Comparison of ENCODE assay signal across 8 mouse cellular contexts in genomic region chr4:95049153-95049552, GRCm38 (mm10). TPM values are rescaled to one million over a fixed set of nuclear protein-coding genes. Genes with fewer than 3 reads are reported as not detected.
DNase-seq lines count a peak whose midpoint lies in the region; ATAC-seq and TF ChIP-seq lines count a peak whose summit lies in the region.

No protein-coding gene starts in this region.

- peak overlapping the region; percentile 94 for H3K4me3 ChIP-seq in lung, postnatal 0 days (ENCODE audit: low read depth, low read length)
- peak overlapping the region; percentile 89 for H3K4me3 ChIP-seq in forebrain, embryonic 11.5 days (ENCODE audit: low read depth, low read length)
- peak overlapping the region; percentile 80 for H3K4me3 ChIP-seq in limb, embryonic 12.5 days (replicated peaks)

- no peaks in the 10 kb centered on the region for H3K9me3 ChIP-seq in lung, postnatal 0 days (ENCODE audit: low read length)
- no peaks in the 10 kb centered on the region for H3K9me3 ChIP-seq in forebrain, embryonic 11.5 days (ENCODE audit: control insufficient read depth, low read length)
- H3K9me3 ChIP-seq in limb, embryonic 12.5 days = no peaks in the 10 kb centered on the region

- 0 out of 2 replicates have a peak, but pooled peaks cover 2% of the 10 kb centered on the region for H3K4me1 ChIP-seq in lung, postnatal 0 days (ENCODE audit: insufficient read depth, low read depth, low read length)
- H3K4me1 ChIP-seq in forebrain, embryonic 11.5 days (replicated peaks; ENCODE audit: control insufficient read depth, insufficient read depth, low read length) = peaks cover 7% of the 10 kb centered on the region
- peaks cover 14% of the 10 kb centered on the region for H3K4me1 ChIP-seq in limb, embryonic 12.5 days (replicated peaks)

- no peak for TF ChIP-seq CTCF in lung, postnatal 0 days (IDR thresholded peaks at IDR 0.05)

- no peaks in the 10 kb centered on the region for H3K27me3 ChIP-seq in lung, postnatal 0 days (replicated peaks; ENCODE audit: insufficient read depth, low read length)
- H3K27me3 ChIP-seq in forebrain, embryonic 11.5 days (ENCODE audit: control insufficient read depth, insufficient read depth, low read length) = no peaks in the 10 kb centered on the region
- no peaks in the 10 kb centered on the region for H3K27me3 ChIP-seq in limb, embryonic 12.5 days
- H3K27me3 ChIP-seq in splenic B cell, adult 2 months (ENCODE audit: control insufficient read depth, insufficient read depth, low read length, poor library complexity, severe bottlenecking) = no peaks in the 10 kb centered on the region

- DNase-seq in lung, postnatal 0 days (ENCODE audit: low spot score) = peak; percentile 40
- DNase-seq in lung, postnatal 25 days (ENCODE audit: low spot score) = no peak
- no peak for DNase-seq in forebrain, embryonic 11.5 days (ENCODE audit: low spot score)
- DNase-seq in splenic B cell, adult 2 months (ENCODE audit: low read depth, low spot score) = peak; percentile 70
- no peak for DNase-seq in thymus, postnatal 4 days
- no peak for DNase-seq in testis, postnatal 10 days (ENCODE audit: low spot score)

- H3K27ac ChIP-seq in lung, postnatal 0 days (ENCODE audit: low read length) = no peak overlapping the region
- H3K27ac ChIP-seq in forebrain, embryonic 11.5 days (ENCODE audit: low read depth, low read length) = no peak overlapping the region
- no peak overlapping the region for H3K27ac ChIP-seq in limb, embryonic 12.5 days

- no peak for ATAC-seq in lung, postnatal 0 days
- no peak for ATAC-seq in forebrain, embryonic 11.5 days (replicated peaks; ENCODE audit: low FRiP score)
- no peak for ATAC-seq in limb, embryonic 12.5 days (ENCODE audit: insufficient number of reproducible peaks, insufficient read depth, low FRiP score, low TSS enrichment, low read depth)
- no peak for ATAC-seq in erythroblast, adult 5-6 weeks (replicated peaks; ENCODE audit: low FRiP score, poor library complexity, severe bottlenecking)

- H3K4me2 ChIP-seq in lung, postnatal 0 days (replicated peaks; ENCODE audit: low read depth, low read length) = peak overlapping the region; percentile 70
- peak overlapping the region; percentile 91 for H3K4me2 ChIP-seq in forebrain, embryonic 11.5 days (ENCODE audit: low read depth, low read length, severe bottlenecking)
- peak overlapping the region; percentile 87 for H3K4me2 ChIP-seq in limb, embryonic 12.5 days

- peak overlapping the region; percentile 99 for H3K9ac ChIP-seq in lung, postnatal 0 days (replicated peaks; ENCODE audit: low read depth)
- H3K9ac ChIP-seq in forebrain, embryonic 11.5 days (ENCODE audit: low read length) = 0 out of 2 replicates have a peak overlapping the region, but pooled peaks have one; percentile 16
- H3K9ac ChIP-seq in limb, embryonic 12.5 days (replicated peaks) = 0 out of 2 replicates have a peak overlapping the region, but pooled peaks have one; percentile 44

- H3K36me3 ChIP-seq in lung, postnatal 0 days (ENCODE audit: insufficient read depth, low read length) = peaks cover 4% of the 10 kb centered on the region; the same call in 1 of the 2 replicates
- no peaks in the 10 kb centered on the region for H3K36me3 ChIP-seq in forebrain, embryonic 11.5 days (ENCODE audit: control insufficient read depth, insufficient read depth, low read length)
- no peaks in the 10 kb centered on the region for H3K36me3 ChIP-seq in limb, embryonic 12.5 days
- no peaks in the 10 kb centered on the region for H3K36me3 ChIP-seq in splenic B cell, adult 2 months (ENCODE audit: control insufficient read depth, insufficient read depth, low read length, poor library complexity, severe bottlenecking)

- no peak for TF ChIP-seq EP300 in lung, postnatal 0 days (IDR thresholded peaks at IDR 0.05)

- WGBS in lung, postnatal 0 days = 25% methylated on average over 2 of the region's 2 CpGs
- WGBS in forebrain, embryonic 11.5 days = 52% methylated on average over 2 of the region's 2 CpGs
- WGBS in limb, embryonic 12.5 days = 72% methylated on average over 2 of the region's 2 CpGs

RNA-seq across cellular contexts. Expression of gene Jun, which starts 2.9 kb away (rescaled TPM):
- 145 and 158 TPM in 2 replicates for polyA plus RNA-seq in lung, postnatal 0 days (2015; fragmentation: Nextera tagmentation; extraction: Ambion mirVana)
- polyA plus RNA-seq in forebrain, embryonic 11.5 days (2014; fragmentation: Nextera tagmentation; extraction: Ambion mirVana) = 60.7 and 62.7 TPM in 2 replicates
- polyA plus RNA-seq in limb, embryonic 12.5 days (2016; fragmentation: Nextera tagmentation; extraction: Ambion mirVana) = 88.7 and 98.6 TPM in 2 replicates
- 8.8 and 11.5 TPM in 2 replicates for total RNA-seq in erythroblast, adult 5-6 weeks (2015; ENCODE audit: low replicate concordance)
- 13.4 and 21.8 TPM in 2 replicates for total RNA-seq in erythroblast, adult 5-6 weeks (2017; ENCODE audit: low replicate concordance)

Comparison
In these comparisons a context has a peak if more than half of its experiments do, and no peak if none do; other contexts are left out.
1. DNase-seq: peak in lung, postnatal 0 days (single experiment) and splenic B cell, adult 2 months (single experiment); none in lung, postnatal 25 days (single experiment), forebrain, embryonic 11.5 days (single experiment), thymus, postnatal 4 days (single experiment) and testis, postnatal 10 days (single experiment).
2. H3K9ac ChIP-seq: peak in every context shown above with its lines; median percentile 99 in lung, postnatal 0 days; 44 in limb, embryonic 12.5 days; 16 in forebrain, embryonic 11.5 days.
3. Peak in every context shown above with its lines, with median percentiles within 50 percentile points of each other: H3K4me2 ChIP-seq and H3K4me3 ChIP-seq.